Mouse (Mus musculus): ENCODE results near the gene Smarcb1. TPM values are rescaled to one million over a fixed set of nuclear protein-coding genes. Genes with fewer than 3 reads are reported as not detected.
"Not testable (repeated sequence)": the region's sequence is repeated elsewhere in the genome, so short reads cannot be mapped to it uniquely, and the experiment has no call there.

Gene Smarcb1
- polyA plus RNA-seq, 3 experiments from 2014 or later = 89.2 to 126 (median 106) TPM

- ATAC-seq = not testable (repeated sequence)
These were observed 33.9 kb downstream of the Smarcb1 start for GRCm38 (mm10) chr10:75887504-75887903.

GRCm38 (mm10) chr10:75884742-75885141 is 36.7 kb downstream of the Smarcb1 start:
- ATAC-seq = no peak

- peak; percentile 64 for ATAC-seq
These were observed 38.2 kb downstream of the Smarcb1 start for GRCm38 (mm10) chr10:75883232-75883552.

GRCm38 (mm10) chr10:75882433-75883231 is 38.8 kb downstream of the Smarcb1 start:
- no peak for ATAC-seq

GRCm38 (mm10) chr10:75881578-75882432 is 39.6 kb downstream of the Smarcb1 start:
- ATAC-seq = no peak

GRCm38 (mm10) chr10:75880771-75881577 is 40.4 kb downstream of the Smarcb1 start:
- no peak for ATAC-seq

- ATAC-seq = no peak
These were observed 41.1 kb downstream of the Smarcb1 start for GRCm38 (mm10) chr10:75880351-75880750.

- no peak for ATAC-seq
These were observed 42.6 kb downstream of the Smarcb1 start for GRCm38 (mm10) chr10:75878836-75879235.

GRCm38 (mm10) chr10:75873543-75874170 is 47.8 kb downstream of the Smarcb1 start:
- ATAC-seq = no peak

- ATAC-seq = peak; percentile 64
These were observed 48.4 kb downstream of the Smarcb1 start for GRCm38 (mm10) chr10:75872915-75873542.

- peak; percentile 32 for ATAC-seq
These were observed 49.1 kb downstream of the Smarcb1 start for GRCm38 (mm10) chr10:75872025-75872914.

GRCm38 (mm10) chr10:75861587-75861986 is 59.8 kb downstream of the Smarcb1 start:
- ATAC-seq = no peak

- ATAC-seq = no peak
These were observed 60.7 kb downstream of the Smarcb1 start for GRCm38 (mm10) chr10:75860746-75861145.

- ATAC-seq = peak; percentile 99
These were observed 61.5 kb downstream of the Smarcb1 start, which contains the start of gene Mif for GRCm38 (mm10) chr10:75859786-75860470. TSS of gene Mif (minus strand) at chr10:75860240.

- ATAC-seq = no peak
These were observed 62.2 kb downstream of the Smarcb1 start for GRCm38 (mm10) chr10:75859107-75859746.

- no peak for ATAC-seq
These were observed 63.8 kb downstream of the Smarcb1 start for GRCm38 (mm10) chr10:75857598-75857997.

GRCm38 (mm10) chr10:75856976-75857375 is 64.4 kb downstream of the Smarcb1 start:
- ATAC-seq = no peak

GRCm38 (mm10) chr10:75856155-75856907 is 65.1 kb downstream of the Smarcb1 start:
- no peak for ATAC-seq
